Mouse (Mus musculus) adrenal gland, postnatal 25 days (tissue): Measurements from ENCODE around the gene Tmem240. TPM values are rescaled to one million over a fixed set of nuclear protein-coding genes. Genes with fewer than 3 reads are reported as not detected.

Source experiments
- microRNA-seq, 2 experiments: library from miRNA; unstranded; fragments of <30 nt; microRNA quantifications; one replicate each; pipeline ENCODE4 v1.2.0; 2021
- total RNA-seq: library from RNA; stranded (reverse); gene quantifications from 2 replicates; pipeline ENCODE4 v1.2.3, GENCODE M21; 2021

Tmem240 gene
- total RNA-seq, 1 experiment from 2014 or later, result 1.6 TPM

Small RNA genes within 50 kb of the gene (microRNA-seq; reads per million reads assigned to microRNA genes)
- 0 reads per million in 2 experiments for gene Gm27743

Other genes with a start within 250 kb of the Tmem240 start
- 309 and 392 TPM in 2 replicates for gene Gnb1, start 243.4 kb upstream of the Tmem240 start, total RNA-seq
- gene Nadk, start 172.4 kb upstream of the Tmem240 start, total RNA-seq, result 294 and 306 TPM in 2 replicates
- gene Slc35e2, start 133.4 kb upstream of the Tmem240 start, total RNA-seq, result 36.8 and 52.0 TPM in 2 replicates
- 50.9 and 68.4 TPM in 2 replicates for gene Cdk11b, start 109.9 kb upstream of the Tmem240 start, total RNA-seq
- not detected in 2 replicates for gene Gm10563, start 89.4 kb upstream of the Tmem240 start, total RNA-seq
- gene Mmp23, start 81.4 kb upstream of the Tmem240 start, total RNA-seq, result 3.7 and 4.2 TPM in 2 replicates
- gene Mib2, start 65.6 kb upstream of the Tmem240 start, total RNA-seq, result 47.0 and 60.2 TPM in 2 replicates
- 50.8 and 67.4 TPM in 2 replicates for gene Fndc10, start 40.5 kb upstream of the Tmem240 start, total RNA-seq
- gene Ssu72, start 30.0 kb upstream of the Tmem240 start, total RNA-seq, result 100 and 123 TPM in 2 replicates
- gene Atad3a, start 26.3 kb downstream of the Tmem240 start, total RNA-seq, result 91.0 and 98.7 TPM in 2 replicates
- 2.6 and 3.7 TPM in 2 replicates for gene Vwa1, start 39.9 kb downstream of the Tmem240 start, total RNA-seq
- gene Tmem88b, start 51.1 kb downstream of the Tmem240 start, total RNA-seq, result 0.79 and 1.2 TPM in 2 replicates
- gene Ankrd65, start 55.6 kb downstream of the Tmem240 start, total RNA-seq, result not detected in 2 replicates
- gene Mrpl20, start 68.1 kb downstream of the Tmem240 start, total RNA-seq, result 126 and 163 TPM in 2 replicates
- 150 and 170 TPM in 2 replicates for gene Ccnl2, start 77.7 kb downstream of the Tmem240 start, total RNA-seq
- gene Aurkaip1, start 96.5 kb downstream of the Tmem240 start, total RNA-seq, result 135 and 160 TPM in 2 replicates
- gene Mxra8, start 104.9 kb downstream of the Tmem240 start, total RNA-seq, result 38.1 and 50.3 TPM in 2 replicates
- 63.2 and 64.6 TPM in 2 replicates for gene Dvl1, start 112.6 kb downstream of the Tmem240 start, total RNA-seq
- 0.52 and 0.55 TPM in 2 replicates for gene Tas1r3, start 128.6 kb downstream of the Tmem240 start, total RNA-seq
- 13.8 and 23.0 TPM in 2 replicates for gene Cptp, start 134.6 kb downstream of the Tmem240 start, total RNA-seq
- 32.4 and 36.9 TPM in 2 replicates for gene Ints11, start 134.7 kb downstream of the Tmem240 start, total RNA-seq
- 36.3 and 38.8 TPM in 2 replicates for gene Pusl1, start 157.0 kb downstream of the Tmem240 start, total RNA-seq
- 23.6 and 27.1 TPM in 2 replicates for gene Acap3, start 157.0 kb downstream of the Tmem240 start, total RNA-seq
- 71.7 and 76.6 TPM in 2 replicates for gene Ube2j2, start 209.0 kb downstream of the Tmem240 start, total RNA-seq
- gene C1qtnf12, start 227.5 kb downstream of the Tmem240 start, total RNA-seq, result 70.6 and 77.9 TPM in 2 replicates